Mouse (Mus musculus) cerebellum, adult 9-11 months (tissue): ENCODE measurements around the gene Tedc1.
A peak's percentile ranks its signal among the peaks of the same experiment; 100 is the strongest.

Experiments
- DNase-seq: peaks from one replicate; pipeline ENCODE4 v3.0.0; 2022

The Tedc1 gene

GRCm38 (mm10) chr12:113139908-113140615 is 16.2 kb upstream of the Tedc1 start, which contains the start of gene Crip2:
Gene Crip2, plus strand, starts transcription at chr12:113140236.
- peak; percentile 60 for DNase-seq

- DNase-seq, result no peak
Observed at GRCm38 (mm10) chr12:113140616-113141411, 15.4 kb upstream of the Tedc1 start.

GRCm38 (mm10) chr12:113141531-113141973 is 14.7 kb upstream of the Tedc1 start:
- DNase-seq, result no peak

GRCm38 (mm10) chr12:113142021-113142975 is 13.9 kb upstream of the Tedc1 start:
- DNase-seq, result no peak

GRCm38 (mm10) chr12:113143164-113143563 is 13.1 kb upstream of the Tedc1 start:
- no peak for DNase-seq

- DNase-seq, result peak; percentile 50
Observed at GRCm38 (mm10) chr12:113144001-113144756, 12.0 kb upstream of the Tedc1 start.

- DNase-seq, result no peak
Observed at GRCm38 (mm10) chr12:113144886-113145285, 11.3 kb upstream of the Tedc1 start.

- DNase-seq, result no peak
Observed at GRCm38 (mm10) chr12:113145591-113145990, 10.6 kb upstream of the Tedc1 start.

- peak; percentile 86 for DNase-seq
Observed at GRCm38 (mm10) chr12:113146112-113147057, 9.8 kb upstream of the Tedc1 start, which contains the start of gene Crip1. Gene Crip1, plus strand, starts transcription at chr12:113146316.

- DNase-seq, result peak; percentile 82
Observed at GRCm38 (mm10) chr12:113147481-113147880, 8.7 kb upstream of the Tedc1 start.

- DNase-seq, result peak; percentile 57
Observed at GRCm38 (mm10) chr12:113148381-113149035, 7.7 kb upstream of the Tedc1 start.

GRCm38 (mm10) chr12:113149341-113149740 is 6.9 kb upstream of the Tedc1 start:
- DNase-seq, result peak; percentile 16

GRCm38 (mm10) chr12:113149896-113150295 is 6.3 kb upstream of the Tedc1 start:
- DNase-seq, result no peak

GRCm38 (mm10) chr12:113150591-113150990 is 5.6 kb upstream of the Tedc1 start:
- no peak for DNase-seq

- DNase-seq, result no peak
Observed at GRCm38 (mm10) chr12:113151046-113151445, 5.2 kb upstream of the Tedc1 start.

GRCm38 (mm10) chr12:113151661-113152271 is 4.5 kb upstream of the Tedc1 start:
- DNase-seq, result peak; percentile 53

GRCm38 (mm10) chr12:113152272-113152661 is 4.0 kb upstream of the Tedc1 start:
- DNase-seq, result no peak

GRCm38 (mm10) chr12:113152991-113153525 is 3.2 kb upstream of the Tedc1 start:
- DNase-seq, result peak; percentile 27

GRCm38 (mm10) chr12:113153971-113154370 is 2.2 kb upstream of the Tedc1 start:
- DNase-seq, result peak; percentile 50

- no peak for DNase-seq
Observed at GRCm38 (mm10) chr12:113154747-113155075, 1.5 kb upstream of the Tedc1 start.
